19 mouse cellular contexts compared by ENCODE assay signal in genomic region chr7:74508205-74508604, GRCm38 (mm10). TPM values are rescaled to one million over a fixed set of nuclear protein-coding genes. Genes with fewer than 3 reads are reported as not detected.
DNase-seq lines count a peak whose midpoint lies in the region; ATAC-seq lines count a peak whose summit lies in the region.
"Had no signal": no experiment of that assay in that cellular context is flagged by ENCODE, and none has a peak within 500 bp of the region (broad histone marks: within the 10 kb centered on the region; RNA-seq: fewer than 3 reads in every experiment).

No protein-coding gene starts in this region.

- no peak overlapping the region for H3K27ac ChIP-seq in hindbrain, embryonic 13.5 days
- no peak overlapping the region for H3K27ac ChIP-seq in hindbrain, embryonic 12.5 days
- no peak overlapping the region for H3K27ac ChIP-seq in midbrain, embryonic 12.5 days (replicated peaks)
- H3K27ac ChIP-seq in midbrain, embryonic 10.5 days (replicated peaks) = no peak overlapping the region
- H3K27ac ChIP-seq in forebrain, embryonic 14.5 days (ENCODE audit: low read depth, low read length) = no peak overlapping the region
- H3K27ac ChIP-seq in neural tube, embryonic 14.5 days (ENCODE audit: low read depth, low read length) = no peak overlapping the region
- H3K27ac ChIP-seq: embryonic facial prominence, embryonic 13.5 days; heart, adult 2 months had no signal

- peak; percentile 41; the same call in 1 of the 2 replicates for ATAC-seq in hindbrain, embryonic 13.5 days (ENCODE audit: low FRiP score)
- no peak for ATAC-seq in hindbrain, embryonic 12.5 days (ENCODE audit: low FRiP score)
- peak; percentile 73; the same call in 1 of the 2 replicates for ATAC-seq in midbrain, embryonic 12.5 days (ENCODE audit: low FRiP score, low read depth)
- ATAC-seq in forebrain, embryonic 14.5 days = peak; percentile 80
- ATAC-seq in neural tube, embryonic 14.5 days (ENCODE audit: low read depth) = peak; percentile 67; the same call in 1 of the 2 replicates
- ATAC-seq: intestine, embryonic 16.5 days had no signal

- H3K9me3 ChIP-seq in hindbrain, embryonic 13.5 days = no peaks in the 10 kb centered on the region
- no peaks in the 10 kb centered on the region for H3K9me3 ChIP-seq in hindbrain, embryonic 12.5 days (replicated peaks)
- no peaks in the 10 kb centered on the region for H3K9me3 ChIP-seq in midbrain, embryonic 12.5 days
- no peaks in the 10 kb centered on the region for H3K9me3 ChIP-seq in midbrain, embryonic 10.5 days (replicated peaks)
- H3K9me3 ChIP-seq in forebrain, embryonic 14.5 days (replicated peaks; ENCODE audit: control insufficient read depth, low read length) = no peaks in the 10 kb centered on the region
- no peaks in the 10 kb centered on the region for H3K9me3 ChIP-seq in neural tube, embryonic 14.5 days (ENCODE audit: control insufficient read depth, low read length)
- H3K9me3 ChIP-seq: embryonic facial prominence, embryonic 13.5 days had no signal

- 44% methylated on average over 4 of the region's 4 CpGs for WGBS in hindbrain, embryonic 13.5 days
- 58% methylated on average over 4 of the region's 4 CpGs for WGBS in hindbrain, embryonic 12.5 days
- 11% methylated on average over 4 of the region's 4 CpGs for WGBS in midbrain, embryonic 12.5 days
- WGBS in midbrain, embryonic 10.5 days = 33% methylated on average over 4 of the region's 4 CpGs
- 6% methylated on average over 4 of the region's 4 CpGs for WGBS in forebrain, embryonic 14.5 days
- WGBS in neural tube, embryonic 14.5 days = 17% methylated on average over 4 of the region's 4 CpGs

- DNase-seq in midbrain, embryonic 10.5 days (ENCODE audit: low spot score) = no peak
- DNase-seq in forebrain, embryonic 14.5 days (ENCODE audit: low spot score) = peak; percentile 46
- DNase-seq in spleen, adult 18-20 months = no peak
- DNase-seq: adrenal gland, adult 2 months; cerebellum, adult 8-10 months; gastrocnemius, postnatal 25 days; heart, adult 2 months; heart, postnatal 4 days; kidney, postnatal 36 days; left cerebral cortex, postnatal 4 days; liver; right cerebral cortex, adult 18-20 months; thymus, postnatal 14 days had no signal

- peaks cover 6% of the 10 kb centered on the region; the same call in 1 of the 2 replicates for H3K36me3 ChIP-seq in hindbrain, embryonic 13.5 days
- no peaks in the 10 kb centered on the region for H3K36me3 ChIP-seq in hindbrain, embryonic 12.5 days
- H3K36me3 ChIP-seq in midbrain, embryonic 12.5 days = no peaks in the 10 kb centered on the region
- no peaks in the 10 kb centered on the region for H3K36me3 ChIP-seq in midbrain, embryonic 10.5 days
- no peaks in the 10 kb centered on the region for H3K36me3 ChIP-seq in forebrain, embryonic 14.5 days (ENCODE audit: control insufficient read depth, insufficient read depth, low read length)
- H3K36me3 ChIP-seq in neural tube, embryonic 14.5 days (ENCODE audit: control insufficient read depth, insufficient read depth, low read length) = no peaks in the 10 kb centered on the region
- H3K36me3 ChIP-seq: embryonic facial prominence, embryonic 13.5 days had no signal

- no peak overlapping the region for H3K4me3 ChIP-seq in hindbrain, embryonic 13.5 days
- no peak overlapping the region for H3K4me3 ChIP-seq in hindbrain, embryonic 12.5 days
- H3K4me3 ChIP-seq in midbrain, embryonic 12.5 days = no peak overlapping the region
- no peak overlapping the region for H3K4me3 ChIP-seq in midbrain, embryonic 10.5 days
- H3K4me3 ChIP-seq in forebrain, embryonic 14.5 days (ENCODE audit: low read depth, low read length) = no peak overlapping the region
- H3K4me3 ChIP-seq in neural tube, embryonic 14.5 days (ENCODE audit: low read depth, low read length) = no peak overlapping the region
- H3K4me3 ChIP-seq: embryonic facial prominence, embryonic 13.5 days; heart, adult 2 months had no signal

- H3K4me1 ChIP-seq in hindbrain, embryonic 13.5 days (replicated peaks) = peaks cover 15% of the 10 kb centered on the region
- H3K4me1 ChIP-seq in hindbrain, embryonic 12.5 days = 0 out of 2 replicates have a peak, but pooled peaks cover 3% of the 10 kb centered on the region
- peaks cover 11% of the 10 kb centered on the region for H3K4me1 ChIP-seq in midbrain, embryonic 12.5 days
- H3K4me1 ChIP-seq in midbrain, embryonic 10.5 days = peaks cover 18% of the 10 kb centered on the region
- H3K4me1 ChIP-seq in forebrain, embryonic 14.5 days (ENCODE audit: control insufficient read depth, insufficient read depth, low read length) = no peaks in the 10 kb centered on the region
- H3K4me1 ChIP-seq in neural tube, embryonic 14.5 days (ENCODE audit: control insufficient read depth, insufficient read depth, low read length) = peaks cover 4% of the 10 kb centered on the region

- no peak overlapping the region for H3K9ac ChIP-seq in hindbrain, embryonic 13.5 days
- H3K9ac ChIP-seq in hindbrain, embryonic 12.5 days = no peak overlapping the region
- H3K9ac ChIP-seq in midbrain, embryonic 12.5 days (replicated peaks) = no peak overlapping the region
- H3K9ac ChIP-seq in forebrain, embryonic 14.5 days (ENCODE audit: low read length) = no peak overlapping the region
- no peak overlapping the region for H3K9ac ChIP-seq in neural tube, embryonic 14.5 days (replicated peaks; ENCODE audit: low read depth, low read length)
- H3K9ac ChIP-seq: embryonic facial prominence, embryonic 13.5 days had no signal

- H3K4me2 ChIP-seq in hindbrain, embryonic 13.5 days = no peak overlapping the region
- no peak overlapping the region for H3K4me2 ChIP-seq in hindbrain, embryonic 12.5 days (replicated peaks)
- no peak overlapping the region for H3K4me2 ChIP-seq in midbrain, embryonic 12.5 days (replicated peaks)
- H3K4me2 ChIP-seq in forebrain, embryonic 14.5 days (ENCODE audit: low read length) = no peak overlapping the region
- no peak overlapping the region for H3K4me2 ChIP-seq in neural tube, embryonic 14.5 days (ENCODE audit: low read depth, low read length)
- H3K4me2 ChIP-seq: embryonic facial prominence, embryonic 13.5 days had no signal

- H3K27me3 ChIP-seq in hindbrain, embryonic 13.5 days = peaks cover 38% of the 10 kb centered on the region
- peaks cover 11% of the 10 kb centered on the region; the same call in 1 of the 2 replicates for H3K27me3 ChIP-seq in hindbrain, embryonic 12.5 days
- H3K27me3 ChIP-seq in midbrain, embryonic 12.5 days = peaks cover 19% of the 10 kb centered on the region
- peaks cover 31% of the 10 kb centered on the region for H3K27me3 ChIP-seq in midbrain, embryonic 10.5 days (ENCODE audit: low read depth, poor library complexity, severe bottlenecking)
- H3K27me3 ChIP-seq in forebrain, embryonic 14.5 days (replicated peaks; ENCODE audit: control insufficient read depth, insufficient read depth, low read length) = peaks cover 11% of the 10 kb centered on the region
- H3K27me3 ChIP-seq in neural tube, embryonic 14.5 days (ENCODE audit: control insufficient read depth, insufficient read depth, low read length) = no peaks in the 10 kb centered on the region
- H3K27me3 ChIP-seq: embryonic facial prominence, embryonic 13.5 days had no signal

RNA-seq across cellular contexts. Expression of gene Slco3a1, which starts 46.4 kb away (rescaled TPM):
- 18.4 and 18.8 TPM in 2 replicates for polyA plus RNA-seq in hindbrain, embryonic 13.5 days (2015; fragmentation: Nextera tagmentation; extraction: Ambion mirVana)
- 16.4 and 18.2 TPM in 2 replicates for polyA plus RNA-seq in hindbrain, embryonic 12.5 days (2016; fragmentation: Nextera tagmentation; extraction: Ambion mirVana)
- polyA plus RNA-seq in midbrain, embryonic 12.5 days (2016; fragmentation: Nextera tagmentation; extraction: Ambion mirVana) = 14.3 and 14.8 TPM in 2 replicates
- 7.0 and 9.1 TPM in 2 replicates for polyA plus RNA-seq in midbrain, embryonic 10.5 days (2016; fragmentation: Nextera tagmentation; extraction: Ambion mirVana)
- polyA plus RNA-seq in forebrain, embryonic 14.5 days (2014; fragmentation: Nextera tagmentation; extraction: Ambion mirVana) = 12.4 and 14.0 TPM in 2 replicates
- 18.6 and 22.8 TPM in 2 replicates for polyA plus RNA-seq in neural tube, embryonic 14.5 days (2014; fragmentation: Nextera tagmentation; extraction: Ambion mirVana)
